Mouse (Mus musculus): ENCODE results near the gene Emcn. TPM values are rescaled to one million over a fixed set of nuclear protein-coding genes. Genes with fewer than 3 reads are reported as not detected.

Emcn gene
- polyA plus RNA-seq, 1 experiment from 2014 or later: 34.3 TPM

DNA sequence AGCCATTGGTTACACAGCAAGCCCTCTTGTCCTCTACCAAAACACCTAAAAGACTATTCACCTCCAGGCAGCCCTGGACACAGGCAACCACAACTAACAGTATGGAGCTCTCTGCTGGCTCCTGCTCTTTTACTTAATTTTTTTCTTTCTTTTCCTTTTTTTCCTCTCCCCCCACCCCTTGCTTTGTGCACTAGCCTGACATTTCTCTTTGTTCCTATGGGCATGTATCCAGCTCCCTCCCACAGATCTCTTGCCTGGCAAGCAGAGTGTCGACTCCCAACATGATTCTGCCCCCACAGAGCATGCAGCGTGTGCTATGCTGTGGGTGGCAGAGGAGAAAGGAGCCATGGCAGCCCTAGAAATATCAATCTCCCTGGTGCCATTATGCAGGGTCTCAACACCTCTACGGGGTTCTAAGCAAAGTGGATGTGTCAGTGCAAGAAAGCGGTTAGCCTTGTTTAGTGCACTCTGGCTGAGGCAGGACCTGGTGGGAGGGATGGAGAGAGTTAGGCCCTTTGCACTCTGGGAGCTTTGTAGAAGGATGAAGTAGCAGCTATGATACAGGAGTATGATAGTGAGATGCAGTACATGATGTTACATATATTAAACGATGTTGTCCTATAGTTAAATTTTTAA lies 74.7 kb downstream of the Emcn start:
- Histone ChIP-seq H3K4me3 (replicated peaks) (no peak overlapping the region), H3K36me3 (no peaks in the 10 kb centered on the region), H3K4me2 (replicated peaks) (no peak overlapping the region), H3K9ac (no peak overlapping the region), H3K27me3 (no peaks in the 10 kb centered on the region), H3K4me1 (peaks cover 6% of the 10 kb centered on the region; the same call in 1 of the 2 replicates), H3K9me3 (replicated peaks) (no peaks in the 10 kb centered on the region), H3K27ac (replicated peaks) (no peak overlapping the region)
- no peak for ATAC-seq (ENCODE audit: insufficient number of reproducible peaks, low FRiP score, low TSS enrichment, low read depth)
- 73% methylated on average over 5 of the region's 5 CpGs for WGBS

DNA sequence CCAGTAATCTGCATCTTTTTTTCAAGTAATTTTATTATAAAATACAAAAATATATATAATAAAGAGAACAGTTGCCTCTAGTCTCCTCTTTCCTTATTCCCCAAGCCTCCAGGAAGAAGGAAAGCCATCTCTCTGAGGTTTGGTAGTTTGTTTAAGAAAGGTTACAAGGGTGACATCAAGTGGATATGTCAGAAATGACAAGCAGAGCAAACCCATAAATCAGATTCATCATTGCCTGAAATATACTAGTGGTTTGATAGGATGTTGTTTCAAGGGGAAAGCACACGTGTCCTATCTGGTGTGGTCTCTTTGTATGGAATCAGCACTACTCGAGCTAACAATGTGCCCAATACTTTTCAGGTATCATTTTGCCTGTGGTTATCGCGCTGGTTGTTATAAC lies 77.8 kb downstream of the Emcn start:
- Histone ChIP-seq H3K27ac (replicated peaks) (no peak overlapping the region), H3K36me3 (no peaks in the 10 kb centered on the region), H3K4me1 (peaks cover 6% of the 10 kb centered on the region; the same call in 1 of the 2 replicates), H3K27me3 (no peaks in the 10 kb centered on the region), H3K4me2 (replicated peaks) (no peak overlapping the region), H3K9ac (no peak overlapping the region), H3K9me3 (replicated peaks) (no peaks in the 10 kb centered on the region), H3K4me3 (replicated peaks) (no peak overlapping the region)
- no peak for ATAC-seq (ENCODE audit: insufficient number of reproducible peaks, low FRiP score, low TSS enrichment, low read depth)
- 50% methylated on average over 4 of the region's 4 CpGs for WGBS

DNA sequence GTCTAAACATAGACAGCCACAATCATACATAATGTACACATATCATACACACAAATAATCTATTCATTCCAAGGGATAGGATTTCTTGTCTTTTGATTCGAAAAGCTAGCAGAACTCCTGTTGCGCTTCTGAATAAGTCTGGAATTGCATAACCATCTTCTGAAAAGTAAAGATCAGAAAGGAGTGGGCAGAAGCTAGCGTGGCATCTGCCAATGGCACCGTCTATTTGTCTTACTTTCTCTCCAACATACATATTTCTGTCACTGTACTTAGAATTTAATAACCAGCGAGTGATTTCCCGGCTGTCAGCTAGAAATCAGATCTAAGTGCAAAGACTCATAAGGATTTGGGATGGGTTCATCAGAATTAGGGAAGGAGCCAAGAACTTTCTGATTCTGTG lies 88.6 kb downstream of the Emcn start:
- Histone ChIP-seq H3K9ac (no peak overlapping the region), H3K9me3 (replicated peaks) (no peaks in the 10 kb centered on the region), H3K27ac (replicated peaks) (no peak overlapping the region), H3K36me3 (no peaks in the 10 kb centered on the region), H3K27me3 (no peaks in the 10 kb centered on the region), H3K4me2 (replicated peaks) (no peak overlapping the region), H3K4me3 (replicated peaks) (no peak overlapping the region), H3K4me1 (no peaks in the 10 kb centered on the region)
- no peak for ATAC-seq (ENCODE audit: insufficient number of reproducible peaks, low FRiP score, low TSS enrichment, low read depth)
- 82% methylated on average over 6 of the region's 6 CpGs for WGBS

DNA sequence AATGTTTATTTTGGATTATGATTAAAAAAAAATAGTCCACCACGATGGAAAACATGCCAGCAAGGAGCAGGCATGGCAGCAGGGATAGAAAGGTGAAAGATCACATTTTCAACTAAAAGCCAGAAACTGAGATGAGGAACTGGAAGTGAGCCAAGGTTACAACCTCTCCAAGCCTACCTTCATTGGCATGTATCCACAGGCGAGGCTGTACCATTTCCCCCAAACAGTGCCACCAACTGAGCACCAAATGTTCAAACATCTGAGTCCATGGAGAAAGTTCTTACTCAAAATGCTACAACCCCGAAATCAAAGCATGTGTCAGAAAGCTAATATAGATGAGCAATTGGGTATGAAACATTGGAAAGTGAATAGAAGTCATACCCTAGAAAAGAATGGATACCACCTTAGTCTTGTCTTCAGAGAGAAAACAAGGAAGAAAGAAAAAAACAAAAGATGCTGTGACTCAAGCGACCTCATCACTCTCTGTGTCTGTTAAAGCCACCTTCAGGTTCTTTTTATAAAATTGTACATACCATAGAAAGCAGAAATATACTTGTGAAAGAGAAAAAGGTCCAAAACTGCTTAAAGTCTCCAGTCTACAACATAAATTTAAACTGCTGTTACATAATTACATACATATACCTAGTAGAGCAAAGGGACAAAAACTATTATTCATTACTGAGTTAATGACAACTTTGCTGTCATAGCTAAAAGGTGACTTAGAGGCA lies 124.2 kb downstream of the Emcn start:
- no peaks in the 10 kb centered on the region for H3K4me1 ChIP-seq
- H3K27ac ChIP-seq (replicated peaks): no peak overlapping the region
- no peak overlapping the region for H3K4me3 ChIP-seq (replicated peaks)
- H3K27me3 ChIP-seq: no peaks in the 10 kb centered on the region
- no peaks in the 10 kb centered on the region for H3K36me3 ChIP-seq
- ATAC-seq (ENCODE audit: insufficient number of reproducible peaks, low FRiP score, low TSS enrichment, low read depth): no peak
- no peak overlapping the region for H3K9ac ChIP-seq
- no peaks in the 10 kb centered on the region for H3K9me3 ChIP-seq (replicated peaks)
- H3K4me2 ChIP-seq (replicated peaks): no peak overlapping the region
- 69% methylated on average over 4 of the region's 4 CpGs for WGBS

DNA sequence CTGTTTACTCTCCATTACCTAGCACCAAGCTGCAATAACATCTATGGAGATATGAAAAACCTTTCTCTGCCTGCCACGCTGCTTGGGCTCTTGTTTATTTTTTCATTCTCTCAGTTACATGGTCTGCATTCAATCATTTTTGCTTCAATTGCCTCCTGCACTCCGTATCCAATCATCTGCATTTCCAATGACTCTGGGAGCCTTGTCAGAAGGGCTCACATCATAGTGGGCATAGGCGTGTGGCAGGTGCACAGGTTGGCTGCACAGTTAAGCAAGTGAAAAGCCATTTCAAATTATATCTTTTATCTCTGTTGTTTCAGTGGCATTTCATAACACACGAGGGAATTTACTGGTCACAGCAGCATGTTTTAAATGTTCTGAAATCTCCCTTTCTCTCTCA lies 125.1 kb downstream of the Emcn start:
- no peak overlapping the region for H3K9ac ChIP-seq
- 50% methylated on average over 4 of the region's 4 CpGs for WGBS

GRCm38 (mm10) chr3:137466766-137467165 lies 125.9 kb downstream of the Emcn start:
- H3K9ac ChIP-seq: no peak overlapping the region
- H3K36me3 ChIP-seq: no peaks in the 10 kb centered on the region
- no peak overlapping the region for H3K4me2 ChIP-seq (replicated peaks)
- 76% methylated on average over 4 of the region's 4 CpGs for WGBS
- H3K27ac ChIP-seq (replicated peaks): no peak overlapping the region
- H3K9me3 ChIP-seq (replicated peaks): no peaks in the 10 kb centered on the region
- no peak overlapping the region for H3K4me3 ChIP-seq (replicated peaks)
- no peaks in the 10 kb centered on the region for H3K27me3 ChIP-seq
- ATAC-seq (ENCODE audit: insufficient number of reproducible peaks, low FRiP score, low TSS enrichment, low read depth): no peak
- no peaks in the 10 kb centered on the region for H3K4me1 ChIP-seq

More for the DNA sequence above, 125.1 kb downstream of the Emcn start:
- H3K27ac ChIP-seq (replicated peaks): no peak overlapping the region
- no peaks in the 10 kb centered on the region for H3K4me1 ChIP-seq
- ATAC-seq (ENCODE audit: insufficient number of reproducible peaks, low FRiP score, low TSS enrichment, low read depth): no peak
- no peak overlapping the region for H3K4me2 ChIP-seq (replicated peaks)
- H3K4me3 ChIP-seq (replicated peaks): no peak overlapping the region
- H3K36me3 ChIP-seq: no peaks in the 10 kb centered on the region
- no peaks in the 10 kb centered on the region for H3K9me3 ChIP-seq (replicated peaks)
- no peaks in the 10 kb centered on the region for H3K27me3 ChIP-seq

- no peak overlapping the region for H3K4me3 ChIP-seq (replicated peaks)
- H3K9ac ChIP-seq: no peak overlapping the region
- no peak overlapping the region for H3K27ac ChIP-seq (replicated peaks)
- H3K4me2 ChIP-seq (replicated peaks): no peak overlapping the region
- H3K27me3 ChIP-seq: no peaks in the 10 kb centered on the region
- H3K4me1 ChIP-seq: no peaks in the 10 kb centered on the region
- H3K36me3 ChIP-seq: no peaks in the 10 kb centered on the region
- WGBS: 94% methylated on average over 1 of the region's 1 CpGs
- no peak for ATAC-seq (ENCODE audit: insufficient number of reproducible peaks, low FRiP score, low TSS enrichment, low read depth)
- H3K9me3 ChIP-seq (replicated peaks): no peaks in the 10 kb centered on the region
These were observed 126.5 kb downstream of the Emcn start for GRCm38 (mm10) chr3:137467386-137467785.

DNA sequence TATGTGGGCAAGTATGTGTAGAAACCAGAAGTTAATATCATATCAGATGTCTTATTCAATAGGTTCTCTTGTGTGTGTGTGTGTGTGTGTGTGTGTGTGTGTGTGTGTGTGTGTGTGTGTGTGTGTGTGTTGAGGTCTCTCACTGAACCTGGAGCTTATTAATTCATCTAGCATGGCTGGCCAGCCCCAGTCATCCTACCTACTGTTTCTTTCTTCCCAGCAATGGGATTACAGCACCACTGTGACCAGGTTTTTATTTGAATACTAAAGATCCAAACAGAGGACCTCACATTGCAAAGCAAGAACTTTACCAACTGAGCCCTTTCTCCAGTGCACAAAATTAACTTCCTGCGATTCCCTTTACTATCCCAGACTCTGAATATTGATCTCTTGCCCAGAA lies 131.3 kb downstream of the Emcn start:
- no peak overlapping the region for H3K9ac ChIP-seq
- no peak overlapping the region for H3K27ac ChIP-seq (replicated peaks)
- no peak for ATAC-seq (ENCODE audit: insufficient number of reproducible peaks, low FRiP score, low TSS enrichment, low read depth)
- no peaks in the 10 kb centered on the region for H3K4me1 ChIP-seq
- no peak overlapping the region for H3K4me2 ChIP-seq (replicated peaks)
- H3K27me3 ChIP-seq: no peaks in the 10 kb centered on the region
- WGBS: 95% methylated on average over 1 of the region's 1 CpGs
- no peaks in the 10 kb centered on the region for H3K9me3 ChIP-seq (replicated peaks)
- H3K4me3 ChIP-seq (replicated peaks): no peak overlapping the region
- H3K36me3 ChIP-seq: no peaks in the 10 kb centered on the region

GRCm38 (mm10) chr3:137479761-137480339 lies 139.0 kb downstream of the Emcn start:
- no peak for ATAC-seq (ENCODE audit: insufficient number of reproducible peaks, low FRiP score, low TSS enrichment, low read depth)
- Histone ChIP-seq H3K27ac (replicated peaks) (no peak overlapping the region), H3K9me3 (replicated peaks) (no peaks in the 10 kb centered on the region), H3K27me3 (no peaks in the 10 kb centered on the region), H3K4me1 (peaks cover 5% of the 10 kb centered on the region), H3K36me3 (no peaks in the 10 kb centered on the region), H3K4me2 (replicated peaks) (no peak overlapping the region), H3K4me3 (replicated peaks) (no peak overlapping the region), H3K9ac (no peak overlapping the region)
- 47% methylated on average over 7 of the region's 7 CpGs for WGBS

DNA sequence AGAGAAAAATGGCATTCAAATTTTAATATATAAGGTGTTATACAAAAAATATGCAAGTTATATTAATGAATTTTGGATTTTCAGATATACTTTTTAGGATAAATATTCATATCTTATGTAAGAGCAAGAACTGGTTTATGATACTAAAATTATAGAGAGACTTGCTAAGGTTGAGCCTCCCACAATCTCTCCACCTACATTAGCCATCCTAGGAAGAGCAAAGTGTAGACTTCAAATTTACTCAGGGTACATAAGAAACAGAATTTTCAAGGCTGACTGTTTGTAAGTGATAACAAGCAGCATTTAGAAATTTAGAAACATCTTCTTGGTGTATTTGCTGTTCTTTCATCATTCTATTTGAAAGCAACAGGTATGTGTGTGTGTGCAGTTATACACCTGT lies 140.3 kb downstream of the Emcn start:
- no peak overlapping the region for H3K9ac ChIP-seq
- H3K4me2 ChIP-seq (replicated peaks): no peak overlapping the region
- no peaks in the 10 kb centered on the region for H3K36me3 ChIP-seq
- no peak for ATAC-seq (ENCODE audit: insufficient number of reproducible peaks, low FRiP score, low TSS enrichment, low read depth)
- H3K27ac ChIP-seq (replicated peaks): no peak overlapping the region
- H3K4me1 ChIP-seq: peaks cover 5% of the 10 kb centered on the region
- H3K4me3 ChIP-seq (replicated peaks): no peak overlapping the region
- no peaks in the 10 kb centered on the region for H3K27me3 ChIP-seq
- H3K9me3 ChIP-seq (replicated peaks): no peaks in the 10 kb centered on the region
